Comparison of ENCODE assay signal across 17 mouse cellular contexts in the genomic region with DNA sequence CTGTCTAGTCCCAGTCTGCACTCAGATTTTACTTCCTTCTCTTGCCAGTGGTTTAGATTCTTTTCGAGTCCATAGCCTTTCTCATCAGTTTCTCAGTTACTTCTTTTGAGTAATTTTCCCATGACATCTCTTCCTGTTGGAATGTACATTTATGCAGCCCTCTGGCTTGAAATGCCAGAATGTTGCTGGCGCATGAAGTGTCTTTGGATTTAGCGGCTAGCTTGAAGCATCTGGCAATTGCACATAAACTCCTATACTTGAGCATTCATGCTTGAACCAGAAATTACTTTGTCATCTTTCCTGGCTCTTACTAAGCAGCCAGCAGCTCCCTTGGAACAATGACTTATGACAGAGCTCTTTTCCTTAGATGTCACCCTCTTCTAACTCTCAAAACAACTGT.
"Had no signal": no experiment of that assay in that cellular context is flagged by ENCODE, and none has a peak within 500 bp of the region (broad histone marks: within the 10 kb centered on the region; RNA-seq: fewer than 3 reads in every experiment).

No protein-coding gene starts in this region.

- H3K9me3 ChIP-seq: liver, embryonic 13.5 days; lung, embryonic 15.5 days; megakaryocyte, embryonic 14.5 days; midbrain, embryonic 10.5 days; midbrain, embryonic 13.5 days; neural tube, embryonic 13.5 days had no signal

- H3K27ac ChIP-seq: liver, embryonic 13.5 days; lung, embryonic 15.5 days; midbrain, embryonic 10.5 days; midbrain, embryonic 13.5 days; neural tube, embryonic 13.5 days; stomach, postnatal 0 days had no signal

- H3K36me3 ChIP-seq: liver, embryonic 13.5 days; lung, embryonic 15.5 days; midbrain, embryonic 10.5 days; midbrain, embryonic 13.5 days; neural tube, embryonic 13.5 days had no signal

- H3K27me3 ChIP-seq: liver, embryonic 13.5 days; lung, embryonic 15.5 days; megakaryocyte, embryonic 14.5 days; midbrain, embryonic 13.5 days; neural tube, embryonic 13.5 days had no signal

- H3K4me3 ChIP-seq: liver, embryonic 13.5 days; lung, embryonic 15.5 days; megakaryocyte, embryonic 14.5 days; midbrain, embryonic 10.5 days; midbrain, embryonic 13.5 days; myocyte; neural tube, embryonic 13.5 days had no signal

- H3K4me1 ChIP-seq: liver, embryonic 13.5 days; lung, embryonic 15.5 days; megakaryocyte, embryonic 14.5 days had no signal

- DNase-seq: kidney, adult 18-20 months; kidney, adult 9 months; kidney, postnatal 14 days; liver, embryonic 13.5 days; lung, postnatal 10 days; lung, postnatal 36 days; retina, postnatal 1 day; right cerebral cortex, postnatal 4 days; thymus, adult 2 months; thymus, postnatal 25 days had no signal
